Mouse (Mus musculus): ENCODE data around the gene Spata46.
A peak's percentile ranks its signal among the peaks of the same experiment; 100 is the strongest.

Spata46 gene

DNA sequence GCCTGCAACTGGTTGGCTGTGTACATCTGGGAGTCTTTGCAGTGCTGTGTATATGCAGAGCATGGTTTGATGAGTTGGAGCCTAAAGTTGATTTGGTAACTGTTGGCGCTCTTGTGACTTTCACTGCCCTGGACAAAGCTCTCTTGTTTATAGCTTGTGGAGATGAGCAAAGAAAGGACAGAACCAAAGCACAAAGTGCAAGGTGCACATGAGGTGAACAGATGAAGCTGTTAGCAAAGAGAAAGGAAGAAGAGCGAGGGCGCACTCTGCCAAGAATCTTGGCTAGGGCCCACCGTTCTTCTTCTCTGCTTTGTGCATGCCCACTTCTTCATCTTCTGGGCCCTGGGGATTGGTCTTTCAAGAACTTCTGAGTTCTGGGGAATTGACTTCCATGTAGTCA, 35.3 kb downstream of the Spata46 start:
- peak; percentile 54 to 67 for DNase-seq

DNA sequence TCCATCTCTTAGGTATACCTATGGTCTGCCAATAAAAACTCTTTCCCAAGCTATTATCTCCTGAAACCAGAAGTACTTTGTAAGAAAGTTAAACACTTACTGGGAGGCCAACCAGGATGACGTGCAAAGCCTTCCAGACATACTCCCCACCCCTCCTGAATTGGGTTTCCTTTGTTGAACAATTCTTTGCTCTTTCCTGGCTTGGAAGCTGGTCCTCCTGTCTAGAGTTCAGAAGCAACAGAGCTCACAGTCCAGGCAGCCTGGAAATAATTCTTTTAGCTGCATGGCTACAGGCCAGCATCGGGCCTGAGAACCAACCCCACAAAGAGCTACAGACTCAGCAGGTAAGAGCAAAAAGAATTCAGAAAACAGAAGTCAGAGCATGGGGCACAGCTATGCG, 37.7 kb downstream of the Spata46 start:
- peak; percentile 66 to 75 for DNase-seq

DNA sequence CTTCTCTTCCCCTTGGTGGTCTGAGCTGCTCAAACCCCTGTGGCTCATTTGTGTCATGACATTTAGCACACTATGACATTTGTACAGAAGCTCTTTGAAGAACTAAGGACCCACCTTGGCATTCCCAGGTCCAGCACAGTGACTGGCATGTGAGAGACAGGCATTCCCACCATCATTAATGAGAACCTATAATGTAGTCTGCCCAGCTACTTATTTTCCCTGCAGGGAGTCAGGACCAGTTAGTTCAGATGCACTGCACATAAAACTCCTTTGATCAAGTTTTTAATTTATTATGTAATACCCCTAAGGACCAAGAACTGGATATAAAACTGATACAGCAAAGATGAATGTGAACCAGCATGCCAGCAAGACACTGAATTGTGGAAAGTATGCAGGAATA, 42.5 kb downstream of the Spata46 start:
- no peak for DNase-seq

DNA sequence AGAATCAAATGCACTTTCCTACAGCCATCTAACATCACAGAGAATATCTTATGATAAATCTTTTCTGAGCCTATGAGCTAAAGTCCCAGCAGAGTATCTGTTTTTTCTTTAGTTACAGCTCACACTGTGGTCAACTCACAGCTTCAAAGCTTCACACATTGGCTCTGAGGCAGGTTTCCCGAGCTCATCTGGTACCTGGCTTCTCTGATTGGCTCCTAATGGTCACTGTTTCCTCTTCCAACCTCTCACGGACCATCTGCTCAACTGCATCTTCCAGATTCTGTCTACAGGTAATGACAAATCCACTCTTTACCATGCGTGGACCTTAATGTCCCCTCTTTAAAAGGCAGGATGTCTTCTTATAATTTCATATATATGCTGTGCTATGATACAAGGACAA, 44.7 kb downstream of the Spata46 start:
- no peak for DNase-seq

DNA sequence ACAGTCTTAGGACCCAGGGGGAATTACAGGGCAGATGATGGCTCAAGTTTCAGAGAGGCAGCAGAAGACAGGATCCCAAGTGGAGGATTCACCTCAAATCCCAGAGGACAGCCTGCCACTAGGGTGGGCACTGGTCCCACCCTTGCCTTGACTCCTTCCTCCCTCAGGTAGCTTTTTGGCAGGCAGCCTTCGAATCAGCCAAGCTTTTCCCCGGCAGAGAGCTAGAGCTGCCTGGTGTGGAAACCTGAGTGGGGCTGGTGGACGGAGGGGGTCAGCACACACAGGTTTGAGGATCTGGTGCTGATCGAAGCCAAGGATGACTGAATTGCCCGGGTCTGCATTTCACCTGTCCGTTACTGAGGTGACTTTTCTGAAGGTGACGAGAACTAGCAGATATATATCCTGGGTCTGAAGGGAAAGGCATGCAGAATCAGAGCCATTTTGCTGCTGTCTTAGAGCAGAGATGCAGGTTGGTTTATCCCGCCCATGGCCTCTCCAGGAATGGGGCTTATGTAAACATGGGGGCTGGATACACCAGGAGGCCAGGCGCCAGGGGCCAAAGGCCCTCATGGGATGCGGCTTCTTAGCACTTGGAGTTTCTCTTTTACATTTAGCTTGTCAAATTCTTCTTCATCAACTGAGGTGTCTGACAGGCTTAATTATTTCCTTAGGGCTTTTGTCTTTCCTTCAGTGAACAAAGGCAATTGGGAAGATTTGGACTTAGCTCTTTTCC, 51.7 kb downstream of the Spata46 start:
- DNase-seq, result peak; percentile 4

All from kidney, postnatal 36 days (tissue).